Mouse (Mus musculus): ENCODE data around the gene Pianp. TPM values are rescaled to one million over a fixed set of nuclear protein-coding genes. Genes with fewer than 3 reads are reported as not detected.

Pianp gene
- total and polyA plus RNA-seq, 2 experiments from 2014 or later, result 32.9 to 65.4 TPM

GRCm38 (mm10) chr6:124993365-124993764 is 3.1 kb upstream of the Pianp start:
- Histone ChIP-seq H3K4me2 (ENCODE audit: low read depth, low read length) (no peak overlapping the region), H3K27ac (no peak overlapping the region; the same call in 1 of the 2 replicates), H3K27me3 (ENCODE audit: insufficient read depth, low read length) (peaks cover 4% of the 10 kb centered on the region; the same call in 1 of the 2 replicates), H3K9me3 (ENCODE audit: low read length) (no peaks in the 10 kb centered on the region), H3K36me3 (ENCODE audit: insufficient read depth, low read length) (no peaks in the 10 kb centered on the region), H3K9ac (replicated peaks; ENCODE audit: low read length) (no peak overlapping the region), H3K4me3 (ENCODE audit: low read length) (no peak overlapping the region), H3K4me1 (ENCODE audit: insufficient read depth, low read length) (0 out of 2 replicates have a peak, but pooled peaks cover under 1% of the 10 kb centered on the region)
- no peak for TF ChIP-seq CTCF (IDR thresholded peaks at IDR 0.05; ENCODE audit: low read depth)
- no peak for ATAC-seq
- 83% methylated on average over 9 of the region's 9 CpGs for WGBS
- DNase-seq (ENCODE audit: low spot score), result no peak

GRCm38 (mm10) chr6:124993876-124994275 is 2.6 kb upstream of the Pianp start:
- peak; percentile 65 for DNase-seq (ENCODE audit: low spot score)
- Histone ChIP-seq H3K4me2 (ENCODE audit: low read depth, low read length) (peak overlapping the region; percentile 35), H3K27me3 (ENCODE audit: insufficient read depth, low read length) (peaks cover 4% of the 10 kb centered on the region; the same call in 1 of the 2 replicates), H3K9me3 (ENCODE audit: low read length) (no peaks in the 10 kb centered on the region), H3K36me3 (ENCODE audit: insufficient read depth, low read length) (no peaks in the 10 kb centered on the region), H3K27ac (peak overlapping the region; percentile 20; the same call in 1 of the 2 replicates), H3K9ac (replicated peaks; ENCODE audit: low read length) (peak overlapping the region; percentile 35; the same call in 1 of the 2 replicates), H3K4me3 (ENCODE audit: low read length) (no peak overlapping the region), H3K4me1 (ENCODE audit: insufficient read depth, low read length) (0 out of 2 replicates have a peak, but pooled peaks cover 5% of the 10 kb centered on the region)
- peak; percentile 41 for ATAC-seq
- peak; percentile 64 for TF ChIP-seq CTCF (IDR thresholded peaks at IDR 0.05; ENCODE audit: low read depth)
- 15% methylated on average over 11 of the region's 11 CpGs for WGBS

GRCm38 (mm10) chr6:124995246-124995645 is 1.2 kb upstream of the Pianp start:
- H3K27me3 ChIP-seq (ENCODE audit: insufficient read depth, low read length), result peaks cover 8% of the 10 kb centered on the region; the same call in 1 of the 2 replicates

GRCm38 (mm10) chr6:124995831-124996403 is 577 bp upstream of the Pianp start:
- peak overlapping the region; percentile 85 for H3K4me2 ChIP-seq (ENCODE audit: low read depth, low read length)
- 0 out of 2 replicates have a peak, but pooled peaks cover 5% of the 10 kb centered on the region for H3K4me1 ChIP-seq (ENCODE audit: insufficient read depth, low read length)
- no peaks in the 10 kb centered on the region for H3K9me3 ChIP-seq (ENCODE audit: low read length)
- no peak for TF ChIP-seq CTCF (IDR thresholded peaks at IDR 0.05; ENCODE audit: low read depth)
- peaks cover 8% of the 10 kb centered on the region; the same call in 1 of the 2 replicates for H3K27me3 ChIP-seq (ENCODE audit: insufficient read depth, low read length)
- ATAC-seq, result no peak
- DNase-seq (ENCODE audit: low spot score), result no peak
- peak overlapping the region; percentile 80 for H3K9ac ChIP-seq (replicated peaks; ENCODE audit: low read length)
- H3K36me3 ChIP-seq (ENCODE audit: insufficient read depth, low read length), result 0 out of 2 replicates have a peak, but pooled peaks cover 3% of the 10 kb centered on the region
- peak overlapping the region; percentile 78 for H3K27ac ChIP-seq
- peak overlapping the region; percentile 73 for H3K4me3 ChIP-seq (ENCODE audit: low read length)
- WGBS, result 39% methylated on average over 8 of the region's 8 CpGs

More at GRCm38 (mm10) chr6:124995246-124995645, 1.2 kb upstream of the Pianp start:
- no peak overlapping the region for H3K4me2 ChIP-seq (ENCODE audit: low read depth, low read length)
- 0 out of 2 replicates have a peak, but pooled peaks cover 5% of the 10 kb centered on the region for H3K4me1 ChIP-seq (ENCODE audit: insufficient read depth, low read length)
- H3K27ac ChIP-seq, result no peak overlapping the region
- DNase-seq (ENCODE audit: low spot score) (no peak), ATAC-seq (no peak)
- TF ChIP-seq CTCF (IDR thresholded peaks at IDR 0.05; ENCODE audit: low read depth), result no peak
- no peak overlapping the region for H3K4me3 ChIP-seq (ENCODE audit: low read length)
- no peaks in the 10 kb centered on the region for H3K9me3 ChIP-seq (ENCODE audit: low read length)
- H3K36me3 ChIP-seq (ENCODE audit: insufficient read depth, low read length), result 0 out of 2 replicates have a peak, but pooled peaks cover 1% of the 10 kb centered on the region
- H3K9ac ChIP-seq (replicated peaks; ENCODE audit: low read length), result no peak overlapping the region
- 75% methylated on average over 7 of the region's 7 CpGs for WGBS

GRCm38 (mm10) chr6:124998066-124998465 is 1.6 kb downstream of the Pianp start:
- ATAC-seq (no peak), DNase-seq (ENCODE audit: low spot score) (no peak)
- 10% methylated on average over 8 of the region's 8 CpGs for WGBS
- peak overlapping the region; percentile 78; the same call in 1 of the 2 replicates for H3K27ac ChIP-seq
- H3K4me2 ChIP-seq (ENCODE audit: low read depth, low read length), result peak overlapping the region; percentile 85
- peaks cover 8% of the 10 kb centered on the region; the same call in 1 of the 2 replicates for H3K27me3 ChIP-seq (ENCODE audit: insufficient read depth, low read length)
- TF ChIP-seq CTCF (IDR thresholded peaks at IDR 0.05; ENCODE audit: low read depth), result no peak
- peak overlapping the region; percentile 80 for H3K9ac ChIP-seq (replicated peaks; ENCODE audit: low read length)
- 0 out of 2 replicates have a peak, but pooled peaks cover 5% of the 10 kb centered on the region for H3K4me1 ChIP-seq (ENCODE audit: insufficient read depth, low read length)
- H3K4me3 ChIP-seq (ENCODE audit: low read length), result peak overlapping the region; percentile 73
- no peaks in the 10 kb centered on the region for H3K9me3 ChIP-seq (ENCODE audit: low read length)
- 0 out of 2 replicates have a peak, but pooled peaks cover 3% of the 10 kb centered on the region for H3K36me3 ChIP-seq (ENCODE audit: insufficient read depth, low read length)

- H3K36me3 ChIP-seq (ENCODE audit: insufficient read depth, low read length), result 0 out of 2 replicates have a peak, but pooled peaks cover 3% of the 10 kb centered on the region
- no peak for ATAC-seq
- H3K27me3 ChIP-seq (ENCODE audit: insufficient read depth, low read length), result peaks cover 8% of the 10 kb centered on the region; the same call in 1 of the 2 replicates
- no peak overlapping the region for H3K27ac ChIP-seq
- no peak overlapping the region for H3K9ac ChIP-seq (replicated peaks; ENCODE audit: low read length)
- TF ChIP-seq CTCF (IDR thresholded peaks at IDR 0.05; ENCODE audit: low read depth), result no peak
- DNase-seq (ENCODE audit: low spot score), result no peak
- peak overlapping the region; percentile 85; the same call in 1 of the 2 replicates for H3K4me2 ChIP-seq (ENCODE audit: low read depth, low read length)
- no peaks in the 10 kb centered on the region for H3K9me3 ChIP-seq (ENCODE audit: low read length)
- WGBS, result 41% methylated on average over 14 of the region's 14 CpGs
- H3K4me3 ChIP-seq (ENCODE audit: low read length), result 0 out of 2 replicates have a peak overlapping the region, but pooled peaks have one; percentile 1
- H3K4me1 ChIP-seq (ENCODE audit: insufficient read depth, low read length), result 0 out of 2 replicates have a peak, but pooled peaks cover 5% of the 10 kb centered on the region
Measured at GRCm38 (mm10) chr6:124999091-124999490, 2.6 kb downstream of the Pianp start.
